Mouse (Mus musculus) forebrain, embryonic 15.5 days (tissue): ENCODE measurements around the gene Calm3. TPM values are rescaled to one million over a fixed set of nuclear protein-coding genes. Genes with fewer than 3 reads are reported as not detected.
A peak's percentile ranks its signal among the peaks of the same experiment; 100 is the strongest.

Experiments
- ATAC-seq: fragments of 200-750 bp; cut with Nextera tagmentation; replicated peaks from 2 replicates; pipeline ENCODE4 v1.8.0; 2017; ENCODE audit warnings: mild to moderate bottlenecking, moderate TSS enrichment, moderate library complexity
- H3K27ac ChIP-seq: fragments of 300-500 bp; sonication (generic); replicated peaks from 2 replicates; pipeline ENCODE4 v1.5.1; 2015; ENCODE audit warnings: mild to moderate bottlenecking, inconsistent platforms
- H3K27me3 ChIP-seq: fragments of 300-500 bp; sonication (generic); 2 replicates; pipeline ENCODE4 v1.6.1; 2015; ENCODE audit warnings: inconsistent platforms
- H3K36me3 ChIP-seq: fragments of 300-500 bp; sonication (generic); 2 replicates; pipeline ENCODE4 v1.6.1; 2015; ENCODE audit warnings: mild to moderate bottlenecking, inconsistent platforms
- H3K4me1 ChIP-seq: fragments of 300-500 bp; sonication (generic); 2 replicates; pipeline ENCODE4 v1.6.1; 2015; ENCODE audit warnings: inconsistent platforms
- H3K4me2 ChIP-seq: fragments of 300-500 bp; sonication (generic); replicated peaks from 2 replicates; pipeline ENCODE4 v1.6.1; 2015; ENCODE audit warnings: mild to moderate bottlenecking, inconsistent platforms
- H3K4me3 ChIP-seq: fragments of 300-500 bp; sonication (generic); 2 replicates; pipeline ENCODE4 v1.5.1; 2015; ENCODE audit warnings: mild to moderate bottlenecking, inconsistent platforms
- H3K9ac ChIP-seq: fragments of 300-500 bp; sonication (generic); replicated peaks from 2 replicates; pipeline ENCODE4 v1.6.1; 2015; ENCODE audit warnings: mild to moderate bottlenecking, inconsistent platforms
- H3K9me3 ChIP-seq: fragments of 300-500 bp; sonication (generic); 2 replicates; pipeline ENCODE4 v1.6.1; 2016; ENCODE audit warnings: inconsistent platforms
- WGBS: fragments of 180-500 bp; shearing (Covaris S2); methylation state at CpG from one replicate; pipeline ENCODE4 v1.1.7; 2015; ENCODE audit warnings: mixed read lengths; 5-methylcytosine and 5-hydroxymethylcytosine counted together
- polyA plus RNA-seq: library from polyadenylated mRNA; unstranded; fragments of >200 nt; fragmentation: Nextera tagmentation; extraction: Ambion mirVana; gene quantifications from 2 replicates; pipeline ENCODE4 v1.2.1, GENCODE M21; 2015

Gene Calm3
- polyA plus RNA-seq, 1 experiment from 2014 or later: 305 TPM

- 51% methylated on average over 8 of the region's 8 CpGs for WGBS
- Histone ChIP-seq H3K36me3 (no peaks in the 10 kb centered on the region), H3K4me1 (peaks cover 64% of the 10 kb centered on the region), H3K27me3 (no peaks in the 10 kb centered on the region; the same call in 1 of the 2 replicates), H3K4me3 (peak overlapping the region; percentile 60), H3K4me2 (peak overlapping the region; percentile 78), H3K9ac (0 out of 2 replicates have a peak overlapping the region, but pooled peaks have one; percentile 73), H3K9me3 (no peaks in the 10 kb centered on the region), H3K27ac (peak overlapping the region; percentile 67)
- ATAC-seq: no peak
These were observed 25.1 kb upstream of the Calm3 start for GRCm38 (mm10) chr7:16948923-16949458.

- peaks cover 74% of the 10 kb centered on the region for H3K4me1 ChIP-seq
- 3% methylated on average over 4 of the region's 4 CpGs for WGBS
These were observed 24.0 kb upstream of the Calm3 start for GRCm38 (mm10) chr7:16947959-16948361.

GRCm38 (mm10) chr7:16947349-16947895, 23.5 kb upstream of the Calm3 start:
- Histone ChIP-seq H3K27ac (peak overlapping the region; percentile 88), H3K9ac (peak overlapping the region; percentile 73), H3K4me1 (peaks cover 77% of the 10 kb centered on the region), H3K9me3 (no peaks in the 10 kb centered on the region), H3K36me3 (no peaks in the 10 kb centered on the region), H3K4me2 (peak overlapping the region; percentile 78), H3K27me3 (no peaks in the 10 kb centered on the region; the same call in 1 of the 2 replicates), H3K4me3 (peak overlapping the region; percentile 60)
- 11% methylated on average over 22 of the region's 22 CpGs for WGBS
- ATAC-seq: no peak

More at GRCm38 (mm10) chr7:16947959-16948361, 24.0 kb upstream of the Calm3 start:
- ATAC-seq: no peak
- H3K4me2 ChIP-seq: peak overlapping the region; percentile 78
- peak overlapping the region; percentile 73 for H3K9ac ChIP-seq
- H3K27ac ChIP-seq: peak overlapping the region; percentile 88
- H3K9me3 ChIP-seq: no peaks in the 10 kb centered on the region
- no peaks in the 10 kb centered on the region for H3K36me3 ChIP-seq
- H3K4me3 ChIP-seq: peak overlapping the region; percentile 60
- H3K27me3 ChIP-seq: no peaks in the 10 kb centered on the region; the same call in 1 of the 2 replicates

GRCm38 (mm10) chr7:16946441-16947348, 22.8 kb upstream of the Calm3 start:
- peaks cover 77% of the 10 kb centered on the region for H3K4me1 ChIP-seq
- H3K4me2 ChIP-seq: peak overlapping the region; percentile 78
- ATAC-seq: no peak
- peak overlapping the region; percentile 73 for H3K9ac ChIP-seq
- WGBS: 2% methylated on average over 53 of the region's 53 CpGs
- H3K36me3 ChIP-seq: no peaks in the 10 kb centered on the region
- peak overlapping the region; percentile 60 for H3K4me3 ChIP-seq
- no peaks in the 10 kb centered on the region; the same call in 1 of the 2 replicates for H3K27me3 ChIP-seq
- peak overlapping the region; percentile 88 for H3K27ac ChIP-seq
- H3K9me3 ChIP-seq: no peaks in the 10 kb centered on the region

GRCm38 (mm10) chr7:16945419-16945818, 21.5 kb upstream of the Calm3 start:
- Histone ChIP-seq H3K9me3 (no peaks in the 10 kb centered on the region), H3K27ac (peak overlapping the region; percentile 88), H3K4me3 (peak overlapping the region; percentile 60), H3K9ac (peak overlapping the region; percentile 73), H3K4me2 (peak overlapping the region; percentile 78), H3K27me3 (no peaks in the 10 kb centered on the region; the same call in 1 of the 2 replicates), H3K36me3 (no peaks in the 10 kb centered on the region), H3K4me1 (peaks cover 85% of the 10 kb centered on the region)
- 15% methylated on average over 17 of the region's 17 CpGs for WGBS
- no peak for ATAC-seq

- peak overlapping the region; percentile 78 for H3K4me2 ChIP-seq
- WGBS: 2% methylated on average over 22 of the region's 22 CpGs
- H3K4me3 ChIP-seq: peak overlapping the region; percentile 60
- peak; percentile 9; the same call in 1 of the 2 replicates for ATAC-seq
- no peaks in the 10 kb centered on the region; the same call in 1 of the 2 replicates for H3K27me3 ChIP-seq
- peaks cover 85% of the 10 kb centered on the region for H3K4me1 ChIP-seq
- no peaks in the 10 kb centered on the region for H3K36me3 ChIP-seq
- H3K27ac ChIP-seq: peak overlapping the region; percentile 88
- peak overlapping the region; percentile 73 for H3K9ac ChIP-seq
- no peaks in the 10 kb centered on the region for H3K9me3 ChIP-seq
These were observed 20.9 kb upstream of the Calm3 start for GRCm38 (mm10) chr7:16944808-16945315.

- Histone ChIP-seq H3K9me3 (no peaks in the 10 kb centered on the region), H3K4me1 (peaks cover 85% of the 10 kb centered on the region), H3K36me3 (no peaks in the 10 kb centered on the region), H3K9ac (peak within 1 kb of the TSS; percentile 73), H3K27me3 (no peaks in the 10 kb centered on the region; the same call in 1 of the 2 replicates), H3K4me3 (peak within 1 kb of the TSS; percentile 60), H3K27ac (peak within 1 kb of the TSS; percentile 88), H3K4me2 (peak within 1 kb of the TSS; percentile 78)
- peak; percentile 87 for ATAC-seq
- WGBS: 12% methylated on average over 36 of the region's 36 CpGs
These were observed 20.3 kb upstream of the Calm3 start, which contains the start of gene Pnmal2 for GRCm38 (mm10) chr7:16944061-16944807. Pnmal2 (plus strand) TSS chr7:16944682.

- WGBS: 42% methylated on average over 4 of the region's 4 CpGs
- Histone ChIP-seq H3K27me3 (no peaks in the 10 kb centered on the region; the same call in 1 of the 2 replicates), H3K9ac (no peak overlapping the region), H3K4me2 (no peak overlapping the region), H3K4me3 (no peak overlapping the region), H3K27ac (peak overlapping the region; percentile 88), H3K36me3 (no peaks in the 10 kb centered on the region), H3K4me1 (peaks cover 85% of the 10 kb centered on the region), H3K9me3 (no peaks in the 10 kb centered on the region)
- no peak for ATAC-seq
These were observed 18.9 kb upstream of the Calm3 start for GRCm38 (mm10) chr7:16942861-16943260.

- no peaks in the 10 kb centered on the region for H3K9me3 ChIP-seq
- no peaks in the 10 kb centered on the region for H3K36me3 ChIP-seq
- no peaks in the 10 kb centered on the region for H3K27me3 ChIP-seq
- no peak overlapping the region for H3K4me3 ChIP-seq
- no peak overlapping the region for H3K4me2 ChIP-seq
- H3K4me1 ChIP-seq: peaks cover 64% of the 10 kb centered on the region
- ATAC-seq: no peak
- H3K27ac ChIP-seq: peak overlapping the region; percentile 88
- no peak overlapping the region for H3K9ac ChIP-seq
- 28% methylated on average over 7 of the region's 7 CpGs for WGBS
These were observed 16.4 kb upstream of the Calm3 start for GRCm38 (mm10) chr7:16940292-16940691.

- no peaks in the 10 kb centered on the region for H3K27me3 ChIP-seq
- H3K9ac ChIP-seq: no peak overlapping the region
- peaks cover 56% of the 10 kb centered on the region for H3K4me1 ChIP-seq
- peak overlapping the region; percentile 88 for H3K27ac ChIP-seq
- no peak overlapping the region for H3K4me3 ChIP-seq
- no peaks in the 10 kb centered on the region for H3K9me3 ChIP-seq
- WGBS: 57% methylated on average over 17 of the region's 17 CpGs
- no peaks in the 10 kb centered on the region for H3K36me3 ChIP-seq
- H3K4me2 ChIP-seq: peak overlapping the region; percentile 33
- peak; percentile 87 for ATAC-seq
These were observed 14.3 kb upstream of the Calm3 start for GRCm38 (mm10) chr7:16938117-16938791.

- Histone ChIP-seq H3K36me3 (no peaks in the 10 kb centered on the region), H3K4me3 (no peak overlapping the region), H3K4me1 (peaks cover 59% of the 10 kb centered on the region), H3K27ac (0 out of 2 replicates have a peak overlapping the region, but pooled peaks have one; percentile 88), H3K9me3 (no peaks in the 10 kb centered on the region), H3K9ac (no peak overlapping the region), H3K4me2 (no peak overlapping the region), H3K27me3 (no peaks in the 10 kb centered on the region)
- no peak for ATAC-seq
- 51% methylated on average over 4 of the region's 4 CpGs for WGBS
These were observed 13.4 kb upstream of the Calm3 start for GRCm38 (mm10) chr7:16937312-16937711.
